Mouse (Mus musculus) kidney, postnatal 0 days (tissue): ENCODE results near the gene Robo1. TPM values are rescaled to one million over a fixed set of nuclear protein-coding genes. Genes with fewer than 3 reads are reported as not detected.
A peak's percentile ranks its signal among the peaks of the same experiment; 100 is the strongest.

Experiments
- ATAC-seq: fragments of 200-750 bp; cut with Nextera tagmentation; replicated peaks from 2 replicates; pipeline ENCODE4 v1.8.0; 2017; ENCODE audit warnings: low read depth, moderate number of reproducible peaks, moderate TSS enrichment, moderate library complexity; ENCODE audit not compliant: low FRiP score
- DNase-seq: peaks from one replicate; pipeline ENCODE4 v3.0.0-alpha.2; 2016; ENCODE audit warnings: low spot score
- H3K27ac ChIP-seq: fragments of 300-500 bp; sonication (generic); 2 replicates; pipeline ENCODE4 v1.5.1; 2014; ENCODE audit warnings: mild to moderate bottlenecking
- H3K27me3 ChIP-seq: fragments of 300-500 bp; sonication (generic); 2 replicates; pipeline ENCODE4 v1.6.1; 2014; ENCODE audit warnings: low read length, mixed read lengths; ENCODE audit not compliant: insufficient read depth
- H3K36me3 ChIP-seq: fragments of 300-500 bp; sonication (generic); 2 replicates; pipeline ENCODE4 v1.6.1; 2014; ENCODE audit warnings: low read length, mixed read lengths; ENCODE audit not compliant: insufficient read depth
- H3K4me1 ChIP-seq: fragments of 300-500 bp; sonication (generic); replicated peaks from 2 replicates; pipeline ENCODE4 v1.6.1; 2014; ENCODE audit warnings: antibody characterized with exemption, low read length, mixed read lengths; ENCODE audit not compliant: insufficient read depth
- H3K4me2 ChIP-seq: fragments of 300-500 bp; sonication (generic); 2 replicates; pipeline ENCODE4 v1.6.1; 2014; ENCODE audit warnings: mild to moderate bottlenecking, low read length, moderate library complexity, mixed read lengths
- H3K4me3 ChIP-seq: fragments of 300-500 bp; sonication (generic); replicated peaks from 2 replicates; pipeline ENCODE4 v1.5.1; 2014; ENCODE audit warnings: low read depth, low read length
- H3K9ac ChIP-seq: fragments of 300-500 bp; sonication (generic); 2 replicates; pipeline ENCODE4 v1.6.1; 2014; ENCODE audit warnings: low read depth, low read length
- H3K9me3 ChIP-seq: fragments of 300-500 bp; sonication (generic); replicated peaks from 2 replicates; pipeline ENCODE4 v1.6.1; 2016; ENCODE audit warnings: low read length, inconsistent platforms, mixed read lengths
- CTCF ChIP-seq: IDR thresholded peaks from 2 replicates; pipeline ENCODE4 v1.5.1; 2016; ENCODE audit warnings: antibody characterized with exemption, low read depth, mild to moderate bottlenecking, moderate library complexity
- WGBS: fragments of 180-500 bp; shearing (Covaris S2); extraction: QIAGEN DNeasy Blood & Tissue Kit; methylation state at CpG from one replicate; pipeline ENCODE4 v1.1.7; 2014; 5-methylcytosine and 5-hydroxymethylcytosine counted together
- polyA plus RNA-seq: library from polyadenylated mRNA; unstranded; fragments of >200 nt; fragmentation: Nextera tagmentation; extraction: Ambion mirVana; gene quantifications from 2 replicates; pipeline ENCODE4 v1.2.1, GENCODE M21; 2015

Robo1 gene
- polyA plus RNA-seq, 1 experiment from 2014 or later: 14.5 TPM

- Histone ChIP-seq H3K9me3 (no peaks in the 10 kb centered on the region), H3K4me3 (no peak overlapping the region), H3K9ac (no peak overlapping the region), H3K27me3 (no peaks in the 10 kb centered on the region), H3K27ac (no peak overlapping the region), H3K36me3 (no peaks in the 10 kb centered on the region), H3K4me1 (no peaks in the 10 kb centered on the region), H3K4me2 (no peak overlapping the region)
- ATAC-seq: no peak
- DNase-seq: no peak
- 58% methylated on average over 7 of the region's 7 CpGs for WGBS
- TF ChIP-seq CTCF: no peak
Observed at GRCm38 (mm10) chr16:72576956-72577355, 268.9 kb downstream of the Robo1 start.

- Histone ChIP-seq H3K4me3 (no peak overlapping the region), H3K9ac (no peak overlapping the region), H3K27me3 (no peaks in the 10 kb centered on the region), H3K4me1 (no peaks in the 10 kb centered on the region), H3K27ac (no peak overlapping the region), H3K4me2 (no peak overlapping the region), H3K9me3 (no peaks in the 10 kb centered on the region), H3K36me3 (no peaks in the 10 kb centered on the region)
- TF ChIP-seq CTCF: no peak
- DNase-seq: no peak
- ATAC-seq: no peak
- WGBS: 86% methylated on average over 11 of the region's 11 CpGs
Observed at GRCm38 (mm10) chr16:72584454-72585159, 276.5 kb downstream of the Robo1 start.

- H3K36me3 ChIP-seq: no peaks in the 10 kb centered on the region
- DNase-seq (no peak), ATAC-seq (no peak)
- TF ChIP-seq CTCF: no peak
- no peak overlapping the region for H3K4me2 ChIP-seq
- no peak overlapping the region for H3K4me3 ChIP-seq
- WGBS: 63% methylated on average over 3 of the region's 3 CpGs
- no peaks in the 10 kb centered on the region for H3K4me1 ChIP-seq
- H3K27ac ChIP-seq: no peak overlapping the region
- H3K9ac ChIP-seq: no peak overlapping the region
- H3K27me3 ChIP-seq: no peaks in the 10 kb centered on the region
- H3K9me3 ChIP-seq: no peaks in the 10 kb centered on the region
Observed at GRCm38 (mm10) chr16:72585160-72585813, 277.2 kb downstream of the Robo1 start.

- TF ChIP-seq CTCF: no peak
- Histone ChIP-seq H3K4me2 (no peak overlapping the region), H3K27me3 (no peaks in the 10 kb centered on the region), H3K36me3 (no peaks in the 10 kb centered on the region), H3K9ac (no peak overlapping the region), H3K4me1 (no peaks in the 10 kb centered on the region), H3K4me3 (no peak overlapping the region), H3K9me3 (no peaks in the 10 kb centered on the region), H3K27ac (no peak overlapping the region)
- ATAC-seq (no peak), DNase-seq (no peak)
- 67% methylated on average over 3 of the region's 3 CpGs for WGBS
Observed at GRCm38 (mm10) chr16:72587376-72588072, 279.4 kb downstream of the Robo1 start.

DNA sequence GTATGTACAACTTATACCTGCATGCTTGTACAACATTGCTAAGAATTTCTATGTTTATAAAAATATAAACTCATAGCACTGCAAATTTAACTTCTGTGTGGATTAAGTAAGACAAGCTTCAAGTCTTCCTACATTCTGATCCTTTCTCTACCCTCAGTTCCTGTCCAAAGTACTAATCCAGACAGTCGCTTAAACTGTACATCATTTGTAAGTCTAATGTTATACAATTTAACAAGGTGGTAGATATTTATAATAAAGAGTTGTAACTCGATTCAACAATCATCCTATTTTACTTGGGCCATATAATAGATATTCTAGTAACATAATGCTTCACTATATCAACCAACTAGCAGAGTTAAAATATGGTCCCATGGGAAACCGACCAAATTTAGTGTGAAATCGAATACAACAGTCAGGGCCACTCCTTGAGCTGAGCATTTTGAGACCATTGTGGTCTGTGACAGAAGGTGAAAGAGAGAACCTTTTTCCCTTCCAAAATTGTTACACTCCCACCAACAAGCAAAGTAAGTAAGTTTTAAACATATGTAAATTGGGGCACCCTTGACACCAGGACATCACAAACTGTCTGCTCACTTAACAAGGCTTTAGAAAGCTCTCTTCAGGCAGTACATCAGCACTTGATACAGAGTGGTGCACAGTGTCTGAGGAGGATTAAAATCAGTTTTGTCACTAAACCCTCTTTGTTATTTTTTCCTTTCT, 295.5 kb downstream of the Robo1 start:
- 64% methylated on average over 4 of the region's 4 CpGs for WGBS
- DNase-seq (no peak), ATAC-seq (no peak)

GRCm38 (mm10) chr16:72605066-72605465, 297.0 kb downstream of the Robo1 start:
- H3K4me1 ChIP-seq: no peaks in the 10 kb centered on the region
- H3K4me3 ChIP-seq: no peak overlapping the region
- 22% methylated on average over 6 of the region's 6 CpGs for WGBS
- no peaks in the 10 kb centered on the region for H3K36me3 ChIP-seq
- H3K9ac ChIP-seq: no peak overlapping the region
- H3K9me3 ChIP-seq: no peaks in the 10 kb centered on the region
- DNase-seq (peak; percentile 84), ATAC-seq (no peak)
- H3K4me2 ChIP-seq: no peak overlapping the region
- no peak overlapping the region for H3K27ac ChIP-seq
- H3K27me3 ChIP-seq: no peaks in the 10 kb centered on the region
- peak; percentile 90 for TF ChIP-seq CTCF

More for the DNA sequence above, 295.5 kb downstream of the Robo1 start:
- TF ChIP-seq CTCF: no peak
- no peak overlapping the region for H3K4me3 ChIP-seq
- H3K36me3 ChIP-seq: no peaks in the 10 kb centered on the region
- no peak overlapping the region for H3K27ac ChIP-seq
- H3K4me1 ChIP-seq: no peaks in the 10 kb centered on the region
- H3K27me3 ChIP-seq: no peaks in the 10 kb centered on the region
- H3K4me2 ChIP-seq: no peak overlapping the region
- H3K9ac ChIP-seq: no peak overlapping the region
- no peaks in the 10 kb centered on the region for H3K9me3 ChIP-seq
